Mouse (Mus musculus): ENCODE results near the gene Rnase9.

GRCm38 (mm10) chr14:51074335-51074734 lies 32.7 kb upstream of the Rnase9 start, which contains the start of gene Olfr750:
- TF ChIP-seq CTCF (IDR thresholded peaks at IDR 0.05; ENCODE audit: low read depth, low read length) (no peak), TAL1 (conservative IDR thresholded peaks at IDR 0.05; ENCODE audit: low read depth, low read length) (no peak), GATA1 (IDR thresholded peaks at IDR 0.05; ENCODE audit: borderline replicate concordance, low read length) (no peak), GATA2 (IDR thresholded peaks at IDR 0.05; ENCODE audit: borderline replicate concordance, low read depth, low read length) (no peak), POLR2AphosphoS5 (IDR thresholded peaks at IDR 0.05; ENCODE audit: insufficient replicate concordance, low read depth, low read length) (no peak)

Data from G1E (cell line).